Mouse (Mus musculus): ENCODE results near the gene Mptx2. TPM values are rescaled to one million over a fixed set of nuclear protein-coding genes. Genes with fewer than 3 reads are reported as not detected.

Mptx2 gene
- not detected in 2 replicates for polyA plus RNA-seq (2014; fragmentation: Nextera tagmentation; extraction: Ambion mirVana)

- H3K9me3 ChIP-seq (ENCODE audit: control insufficient read depth, low read length): no peaks in the 10 kb centered on the region
These were observed at the start of gene Mptx2 for GRCm38 (mm10) chr1:173277677-173278076. Gene Mptx2, minus strand, starts transcription at chr1:173277777.

GRCm38 (mm10) chr1:173326552-173326951 is 49.0 kb upstream of the Mptx2 start:
- DNase-seq (ENCODE audit: low spot score): no peak
- Histone ChIP-seq H3K9ac (ENCODE audit: low read length) (no peak overlapping the region), H3K9me3 (ENCODE audit: control insufficient read depth, low read length) (no peaks in the 10 kb centered on the region), H3K36me3 (ENCODE audit: control insufficient read depth, insufficient read depth, low read length) (no peaks in the 10 kb centered on the region), H3K4me3 (ENCODE audit: low read depth, low read length) (no peak overlapping the region), H3K4me1 (ENCODE audit: control insufficient read depth, insufficient read depth, low read length) (no peaks in the 10 kb centered on the region), H3K4me2 (ENCODE audit: low read depth) (no peak overlapping the region), H3K27me3 (ENCODE audit: control insufficient read depth, insufficient read depth, low read length) (no peaks in the 10 kb centered on the region), H3K27ac (ENCODE audit: low read depth, low read length) (no peak overlapping the region)
- WGBS: 81% methylated on average over 1 of the region's 1 CpGs
- ATAC-seq (ENCODE audit: insufficient read depth, low FRiP score, low TSS enrichment): no peak

More at GRCm38 (mm10) chr1:173277677-173278076, at the start of gene Mptx2:
- DNase-seq (ENCODE audit: low spot score): no peak
- H3K27ac ChIP-seq (ENCODE audit: low read depth, low read length): no peak within 1 kb of the TSS
- no peaks in the 10 kb centered on the region for H3K36me3 ChIP-seq (ENCODE audit: control insufficient read depth, insufficient read depth, low read length)
- no peaks in the 10 kb centered on the region for H3K4me1 ChIP-seq (ENCODE audit: control insufficient read depth, insufficient read depth, low read length)
- H3K9ac ChIP-seq (ENCODE audit: low read length): no peak within 1 kb of the TSS
- no peaks in the 10 kb centered on the region for H3K27me3 ChIP-seq (ENCODE audit: control insufficient read depth, insufficient read depth, low read length)
- WGBS: 79% methylated on average over 3 of the region's 3 CpGs
- no peak for ATAC-seq (ENCODE audit: insufficient read depth, low FRiP score, low TSS enrichment)
- H3K4me3 ChIP-seq (ENCODE audit: low read depth, low read length): no peak within 1 kb of the TSS
- no peak within 1 kb of the TSS for H3K4me2 ChIP-seq (ENCODE audit: low read depth)

GRCm38 (mm10) chr1:173325395-173325794 is 47.8 kb upstream of the Mptx2 start:
- H3K4me2 ChIP-seq (ENCODE audit: low read depth): no peak overlapping the region
- 94% methylated on average over 1 of the region's 1 CpGs for WGBS
- H3K4me3 ChIP-seq (ENCODE audit: low read depth, low read length): no peak overlapping the region
- ATAC-seq (ENCODE audit: insufficient read depth, low FRiP score, low TSS enrichment): no peak
- no peaks in the 10 kb centered on the region for H3K36me3 ChIP-seq (ENCODE audit: control insufficient read depth, insufficient read depth, low read length)
- H3K4me1 ChIP-seq (ENCODE audit: control insufficient read depth, insufficient read depth, low read length): no peaks in the 10 kb centered on the region
- H3K9ac ChIP-seq (ENCODE audit: low read length): no peak overlapping the region
- no peak for DNase-seq (ENCODE audit: low spot score)
- no peaks in the 10 kb centered on the region for H3K9me3 ChIP-seq (ENCODE audit: control insufficient read depth, low read length)
- H3K27me3 ChIP-seq (ENCODE audit: control insufficient read depth, insufficient read depth, low read length): no peaks in the 10 kb centered on the region
- H3K27ac ChIP-seq (ENCODE audit: low read depth, low read length): no peak overlapping the region

GRCm38 (mm10) chr1:173324961-173325360 is 47.4 kb upstream of the Mptx2 start:
- no peak overlapping the region for H3K27ac ChIP-seq (ENCODE audit: low read depth, low read length)
- H3K9me3 ChIP-seq (ENCODE audit: control insufficient read depth, low read length): no peaks in the 10 kb centered on the region
- no peak for DNase-seq (ENCODE audit: low spot score)
- no peak overlapping the region for H3K4me3 ChIP-seq (ENCODE audit: low read depth, low read length)
- no peaks in the 10 kb centered on the region for H3K27me3 ChIP-seq (ENCODE audit: control insufficient read depth, insufficient read depth, low read length)
- H3K4me1 ChIP-seq (ENCODE audit: control insufficient read depth, insufficient read depth, low read length): no peaks in the 10 kb centered on the region
- H3K9ac ChIP-seq (ENCODE audit: low read length): no peak overlapping the region
- no peak overlapping the region for H3K4me2 ChIP-seq (ENCODE audit: low read depth)
- 72% methylated on average over 4 of the region's 4 CpGs for WGBS
- H3K36me3 ChIP-seq (ENCODE audit: control insufficient read depth, insufficient read depth, low read length): no peaks in the 10 kb centered on the region
- no peak for ATAC-seq (ENCODE audit: insufficient read depth, low FRiP score, low TSS enrichment)

GRCm38 (mm10) chr1:173323839-173324585 is 46.4 kb upstream of the Mptx2 start:
- DNase-seq (ENCODE audit: low spot score): peak; percentile 43
- Histone ChIP-seq H3K36me3 (ENCODE audit: control insufficient read depth, insufficient read depth, low read length) (no peaks in the 10 kb centered on the region), H3K9me3 (ENCODE audit: control insufficient read depth, low read length) (no peaks in the 10 kb centered on the region), H3K9ac (ENCODE audit: low read length) (no peak overlapping the region), H3K27ac (ENCODE audit: low read depth, low read length) (no peak overlapping the region), H3K4me2 (ENCODE audit: low read depth) (no peak overlapping the region), H3K4me1 (ENCODE audit: control insufficient read depth, insufficient read depth, low read length) (no peaks in the 10 kb centered on the region), H3K27me3 (ENCODE audit: control insufficient read depth, insufficient read depth, low read length) (no peaks in the 10 kb centered on the region), H3K4me3 (ENCODE audit: low read depth, low read length) (no peak overlapping the region)
- WGBS: 31% methylated on average over 5 of the region's 5 CpGs
- no peak for ATAC-seq (ENCODE audit: insufficient read depth, low FRiP score, low TSS enrichment)

GRCm38 (mm10) chr1:173322249-173322627 is 44.7 kb upstream of the Mptx2 start:
- WGBS: 73% methylated on average over 6 of the region's 6 CpGs
- no peak for DNase-seq (ENCODE audit: low spot score)
- no peak overlapping the region for H3K9ac ChIP-seq (ENCODE audit: low read length)
- no peak overlapping the region for H3K27ac ChIP-seq (ENCODE audit: low read depth, low read length)
- H3K27me3 ChIP-seq (ENCODE audit: control insufficient read depth, insufficient read depth, low read length): no peaks in the 10 kb centered on the region
- H3K4me2 ChIP-seq (ENCODE audit: low read depth): no peak overlapping the region
- H3K36me3 ChIP-seq (ENCODE audit: control insufficient read depth, insufficient read depth, low read length): no peaks in the 10 kb centered on the region
- H3K4me1 ChIP-seq (ENCODE audit: control insufficient read depth, insufficient read depth, low read length): no peaks in the 10 kb centered on the region
- no peak; the same call in 1 of the 2 replicates for ATAC-seq (ENCODE audit: insufficient read depth, low FRiP score, low TSS enrichment)
- H3K4me3 ChIP-seq (ENCODE audit: low read depth, low read length): no peak overlapping the region
- H3K9me3 ChIP-seq (ENCODE audit: control insufficient read depth, low read length): no peaks in the 10 kb centered on the region

- DNase-seq (ENCODE audit: low spot score): no peak
- WGBS: 59% methylated on average over 8 of the region's 8 CpGs
- H3K4me3 ChIP-seq (ENCODE audit: low read depth, low read length): no peak overlapping the region
- no peaks in the 10 kb centered on the region for H3K36me3 ChIP-seq (ENCODE audit: control insufficient read depth, insufficient read depth, low read length)
- H3K4me2 ChIP-seq (ENCODE audit: low read depth): no peak overlapping the region
- H3K27me3 ChIP-seq (ENCODE audit: control insufficient read depth, insufficient read depth, low read length): no peaks in the 10 kb centered on the region
- no peak overlapping the region for H3K9ac ChIP-seq (ENCODE audit: low read length)
- ATAC-seq (ENCODE audit: insufficient read depth, low FRiP score, low TSS enrichment): no peak
- H3K4me1 ChIP-seq (ENCODE audit: control insufficient read depth, insufficient read depth, low read length): no peaks in the 10 kb centered on the region
- no peak overlapping the region for H3K27ac ChIP-seq (ENCODE audit: low read depth, low read length)
- no peaks in the 10 kb centered on the region for H3K9me3 ChIP-seq (ENCODE audit: control insufficient read depth, low read length)
These were observed 44.1 kb upstream of the Mptx2 start for GRCm38 (mm10) chr1:173321593-173322248.

GRCm38 (mm10) chr1:173317925-173318477 is 40.4 kb upstream of the Mptx2 start:
- Histone ChIP-seq H3K9me3 (ENCODE audit: control insufficient read depth, low read length) (no peaks in the 10 kb centered on the region), H3K4me1 (ENCODE audit: control insufficient read depth, insufficient read depth, low read length) (no peaks in the 10 kb centered on the region), H3K27ac (ENCODE audit: low read depth, low read length) (no peak overlapping the region), H3K4me3 (ENCODE audit: low read depth, low read length) (no peak overlapping the region), H3K4me2 (ENCODE audit: low read depth) (no peak overlapping the region), H3K27me3 (ENCODE audit: control insufficient read depth, insufficient read depth, low read length) (no peaks in the 10 kb centered on the region), H3K9ac (ENCODE audit: low read length) (no peak overlapping the region), H3K36me3 (ENCODE audit: control insufficient read depth, insufficient read depth, low read length) (no peaks in the 10 kb centered on the region)
- no peak for ATAC-seq (ENCODE audit: insufficient read depth, low FRiP score, low TSS enrichment)
- 89% methylated on average over 2 of the region's 2 CpGs for WGBS
- DNase-seq (ENCODE audit: low spot score): no peak

Data from neural tube, embryonic 11.5 days (tissue).